Mouse (Mus musculus): ENCODE measurements around the gene Trim50.

DNA sequence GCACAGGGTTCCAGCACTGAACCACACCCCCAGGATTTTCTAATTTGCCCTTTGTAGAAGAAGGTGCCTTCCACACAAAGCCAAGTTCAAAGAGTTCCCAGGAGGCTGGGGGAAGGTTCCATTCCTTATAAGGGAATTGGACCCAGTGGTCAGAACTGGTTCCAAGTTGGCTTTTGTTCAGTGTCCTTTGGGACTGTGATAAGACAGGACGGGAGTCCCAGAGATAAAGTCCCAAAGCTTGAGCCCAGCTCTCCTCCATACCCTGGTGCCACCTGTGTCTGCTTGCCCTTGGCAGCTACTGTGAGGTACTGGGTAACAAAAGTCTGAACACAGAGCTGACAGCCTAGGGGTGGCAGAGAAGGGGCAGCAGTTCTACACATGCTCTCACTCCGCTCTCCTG is 6.7 kb downstream of the Trim50 start:
- TF ChIP-seq POLR2A (IDR thresholded peaks at IDR 0.05; ENCODE audit: insufficient read depth, low read length), result no peak
- no peak for TF ChIP-seq CTCF (IDR thresholded peaks at IDR 0.05; ENCODE audit: low read depth, low read length)

All from ES-Bruce4 (cell line).